Mouse (Mus musculus) erythroblast, embryonic 14.5 days (primary cell): ENCODE data around the gene Cog7.

Experiments used
- GATA1 ChIP-seq: IDR thresholded peaks from 2 replicates; pipeline ENCODE4 v1.6.1; 2012; ENCODE audit warnings: low read length, inconsistent platforms, mixed read lengths
- TAL1 ChIP-seq: IDR thresholded peaks from 3 replicates; pipeline ENCODE4 v1.6.1; 2012; ENCODE audit warnings: low read length, inconsistent platforms, mixed read lengths

GRCm38 (mm10) chr7:121933675-121934074 lies 47.8 kb downstream of the Cog7 start:
- no peak for TF ChIP-seq GATA1
- no peak for TF ChIP-seq TAL1
